Mouse (Mus musculus) central nervous system, embryonic 11.5 days (tissue): ENCODE results near the gene Gm49394. TPM values are rescaled to one million over a fixed set of nuclear protein-coding genes. Genes with fewer than 3 reads are reported as not detected.

Source experiments
- polyA plus RNA-seq: library from polyadenylated mRNA; depleted of rRNA; stranded (reverse); fragments of >200 nt; gene quantifications from 2 replicates; pipeline ENCODE4 v1.2.3, GENCODE M21; 2012; rRNA removed

Gm49394 gene
- polyA plus RNA-seq, result 0.16 TPM in 1 of 2 replicates, not detected in the other

DNA sequence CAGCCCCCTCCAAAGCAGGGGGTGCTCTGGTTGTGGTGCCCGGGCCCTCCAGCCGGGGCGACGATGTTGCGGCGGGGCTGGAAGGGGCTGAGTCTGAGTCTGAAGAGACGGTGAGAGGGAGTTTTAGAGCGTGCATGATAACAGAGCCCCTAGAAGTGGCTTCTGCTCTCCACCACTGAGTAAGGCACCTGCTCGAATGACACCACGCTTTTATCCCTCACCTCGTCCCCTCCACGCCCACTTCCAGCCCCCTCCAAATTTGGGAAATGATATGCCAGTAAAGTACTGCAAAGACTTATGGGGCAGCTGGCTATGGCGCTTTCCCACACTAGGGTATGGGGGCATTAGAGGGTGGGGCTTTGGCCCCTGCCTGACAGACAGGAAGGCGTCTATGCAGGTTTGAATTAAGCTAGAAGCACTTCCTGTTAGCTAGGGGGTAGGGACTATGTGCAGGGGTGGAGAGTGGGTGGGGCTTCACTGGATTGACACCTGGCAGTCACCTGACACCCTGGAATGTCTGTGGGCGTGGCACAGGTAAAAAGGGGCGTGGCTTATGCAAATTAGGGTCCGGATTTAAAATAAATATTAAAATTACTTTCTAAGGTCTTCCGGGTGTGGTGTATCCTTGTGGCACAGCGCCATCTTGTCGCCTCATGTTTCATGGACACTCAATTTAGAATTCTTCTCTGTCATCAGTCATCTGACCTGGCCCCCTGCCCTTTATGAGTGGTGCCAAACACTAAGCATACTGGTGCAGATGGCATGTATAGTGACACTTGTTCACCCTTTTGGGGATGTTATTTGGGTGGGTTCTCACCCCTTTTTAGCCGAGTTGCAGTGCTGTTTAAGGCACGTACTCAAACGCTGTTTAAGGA, at the start of gene Gm49394:
Gene Gm49394 (minus strand): TSS at position 192 of the 875 bp plus-strand sequence.

DNA sequence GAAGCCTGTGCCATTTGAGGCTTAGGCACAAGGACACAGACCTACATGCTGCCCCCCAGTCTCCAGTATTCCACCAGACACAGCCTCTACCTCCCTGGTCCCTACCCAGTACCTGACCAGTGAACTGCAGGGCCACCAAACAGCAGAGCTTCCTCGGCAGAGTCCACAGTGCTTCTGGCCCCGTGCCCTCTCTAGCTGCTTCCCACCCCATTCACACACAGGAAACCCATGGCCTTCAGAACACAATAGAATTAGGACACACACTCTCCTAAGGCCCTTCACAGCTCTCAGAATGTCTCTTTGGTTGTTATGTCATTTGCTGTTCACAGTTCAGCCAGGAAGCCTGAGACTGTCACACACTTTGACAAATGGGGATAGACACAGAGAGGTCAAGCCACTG, 3.1 kb downstream of the Gm49394 start, which contains the start of gene Igf2:
Gene Igf2 (minus strand): TSS at position 158 of the 400 bp plus-strand sequence.

Other genes with a start within 250 kb of the Gm49394 start
- 0.34 and 0.88 TPM in 2 replicates for gene Syt8, start 235.1 kb downstream of the Gm49394 start, polyA plus RNA-seq
- 3.3 and 5.1 TPM in 2 replicates for gene Tnni2, start 228.1 kb downstream of the Gm49394 start, polyA plus RNA-seq
- 20.5 and 42.6 TPM in 2 replicates for gene Lsp1, start 209.1 kb downstream of the Gm49394 start, polyA plus RNA-seq
- 2.6 and 6.1 TPM in 2 replicates for gene Tnnt3, start 171.1 kb downstream of the Gm49394 start, polyA plus RNA-seq
- gene Mrpl23, start 137.3 kb downstream of the Gm49394 start, polyA plus RNA-seq, result 77.1 and 103 TPM in 2 replicates
- 502 and 1,447 TPM in 2 replicates for gene Igf2, start 3.1 kb downstream of the Gm49394 start, polyA plus RNA-seq
- gene Ins2, start 73.4 kb upstream of the Gm49394 start, polyA plus RNA-seq, result not detected in 2 replicates